Mouse (Mus musculus) heart, postnatal 36 days (tissue): ENCODE results near the gene Snx22. TPM values are rescaled to one million over a fixed set of nuclear protein-coding genes. Genes with fewer than 3 reads are reported as not detected.

Experiments
- DNase-seq, 2 experiments: peaks; one replicate each; pipeline ENCODE4 v3.0.0; 2021 to 2022
- intact Hi-C: fragments of 180-260 bp; cut with DNase I; formaldehyde crosslinking; loops from one replicate; pipeline ENCODE4 v1.15.1; 2025
- total RNA-seq, 2 experiments: library from RNA; stranded (reverse); gene quantifications; 2 replicates each; pipeline ENCODE4 v1.2.3; 2021

The Snx22 gene
- total RNA-seq, 2 experiments from 2014 or later: 0.57 to 0.86 TPM

DNA sequence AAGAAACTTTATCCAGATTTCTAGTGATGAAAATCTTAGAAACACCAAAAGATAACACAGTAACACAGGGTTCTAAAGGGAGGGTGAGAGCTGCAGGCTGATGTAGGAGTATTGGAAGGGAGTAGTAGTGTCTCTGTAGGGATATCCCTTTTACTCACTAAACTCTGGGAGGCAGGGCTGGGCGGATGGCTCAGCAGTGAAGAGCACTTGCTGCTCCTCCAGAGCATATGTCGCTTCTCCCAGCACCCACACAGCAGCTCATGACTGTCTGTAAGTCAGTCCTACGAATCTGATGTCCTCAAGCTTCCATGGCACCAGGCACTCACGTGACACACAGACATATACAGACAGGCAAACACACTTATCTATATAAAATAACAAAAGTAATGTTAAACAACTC, 31.4 kb downstream of the Snx22 start:
- DNase-seq: no peak
- intact Hi-C loops: no loop called here

GRCm38 (mm10) chr9:66020601-66021000, 48.9 kb downstream of the Snx22 start:
- no peak for DNase-seq
- intact Hi-C loops: no loop called here

Other genes with a start within 250 kb of the Snx22 start
- gene Zfp609, start 242.2 kb downstream of the Snx22 start, total RNA-seq: 10 to 100 TPM; 22.6 to 25.3 TPM
- under 1 TPM; 0.69 to 0.76 TPM for gene Pclaf, start 179.5 kb downstream of the Snx22 start, total RNA-seq
- 10 to 100 TPM; 17.1 to 18.8 TPM for gene Trip4, start 160.9 kb downstream of the Snx22 start, total RNA-seq
- gene Csnk1g1, start 160.8 kb downstream of the Snx22 start, total RNA-seq: 10 to 100 TPM in 1 of 2 experiments, 1 to 10 TPM in 1; 8.6 to 12.0 TPM
- gene Ppib, start 9.5 kb downstream of the Snx22 start, total RNA-seq: 100 to 1,000 TPM; 123 to 129 TPM
- 10 to 100 TPM; 27.7 to 29.8 TPM for gene Snx1, start 56.9 kb upstream of the Snx22 start, total RNA-seq
- 10 to 100 TPM; 65.6 to 69.9 TPM for gene Ciao2a, start 56.9 kb upstream of the Snx22 start, total RNA-seq
- 1 to 10 TPM; 4.6 to 6.2 TPM for gene Dapk2, start 88.5 kb upstream of the Snx22 start, total RNA-seq